Mouse (Mus musculus): ENCODE data around the gene Tex26. TPM values are rescaled to one million over a fixed set of nuclear protein-coding genes. Genes with fewer than 3 reads are reported as not detected.

Gene Tex26
- polyA plus RNA-seq, 1 experiment from 2014 or later, result 1.4 TPM

DNA sequence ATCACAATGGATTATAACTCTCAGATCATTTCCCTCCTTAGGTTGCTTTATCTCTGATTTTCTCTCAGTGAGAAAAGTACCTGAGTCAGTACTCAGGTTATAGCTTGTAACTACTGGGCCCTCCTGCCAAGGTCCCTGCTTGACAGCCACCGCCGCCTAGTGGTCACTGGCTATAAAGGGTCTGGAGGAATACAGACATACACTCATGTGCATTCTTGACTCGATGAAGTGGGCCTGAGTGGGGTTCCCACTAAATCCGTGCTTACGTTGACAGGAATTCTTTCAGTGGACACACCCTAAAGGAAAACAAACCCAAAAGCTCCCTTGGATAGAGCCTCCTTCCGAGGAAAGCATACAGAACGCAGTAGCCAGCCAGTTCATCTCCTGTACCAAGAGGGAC lies 17.1 kb downstream of the Tex26 start:
- ATAC-seq (ENCODE audit: insufficient number of reproducible peaks, low FRiP score, low TSS enrichment, low read depth), result no peak
- no peaks in the 10 kb centered on the region for H3K36me3 ChIP-seq
- 0 out of 2 replicates have a peak, but pooled peaks cover 3% of the 10 kb centered on the region for H3K4me1 ChIP-seq
- no peaks in the 10 kb centered on the region for H3K9me3 ChIP-seq (replicated peaks)
- 83% methylated on average over 7 of the region's 7 CpGs for WGBS
- H3K27me3 ChIP-seq, result no peaks in the 10 kb centered on the region
- H3K27ac ChIP-seq (replicated peaks), result no peak overlapping the region
- no peak overlapping the region for H3K4me3 ChIP-seq (replicated peaks)
- no peak overlapping the region for H3K9ac ChIP-seq
- H3K4me2 ChIP-seq (replicated peaks), result no peak overlapping the region

DNA sequence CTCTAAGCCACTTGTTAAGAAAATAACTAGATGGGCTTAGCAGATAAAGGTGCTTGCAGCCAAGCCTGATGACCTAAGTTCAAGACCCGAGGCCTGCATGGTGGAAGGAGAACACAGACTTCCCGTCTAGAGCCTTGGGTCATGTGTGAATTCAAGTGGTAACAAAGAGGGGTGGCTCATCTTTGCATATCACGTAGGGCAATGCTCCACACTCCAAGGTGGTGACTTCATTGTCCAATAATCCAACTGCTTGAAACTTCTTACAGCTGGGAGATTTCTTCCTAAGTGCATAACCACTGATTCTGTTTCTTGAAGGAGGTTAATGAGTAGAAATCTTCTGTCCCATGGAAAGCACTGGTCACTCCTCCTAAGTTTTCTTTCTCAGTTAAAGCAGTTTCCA lies 22.6 kb downstream of the Tex26 start:
- Histone ChIP-seq H3K9ac (no peak overlapping the region), H3K4me1 (0 out of 2 replicates have a peak, but pooled peaks cover 3% of the 10 kb centered on the region), H3K36me3 (no peaks in the 10 kb centered on the region), H3K4me2 (replicated peaks) (no peak overlapping the region), H3K27ac (replicated peaks) (no peak overlapping the region), H3K4me3 (replicated peaks) (no peak overlapping the region), H3K9me3 (replicated peaks) (no peaks in the 10 kb centered on the region), H3K27me3 (no peaks in the 10 kb centered on the region)
- ATAC-seq (ENCODE audit: insufficient number of reproducible peaks, low FRiP score, low TSS enrichment, low read depth), result no peak
- WGBS, result 86% methylated on average over 3 of the region's 3 CpGs

DNA sequence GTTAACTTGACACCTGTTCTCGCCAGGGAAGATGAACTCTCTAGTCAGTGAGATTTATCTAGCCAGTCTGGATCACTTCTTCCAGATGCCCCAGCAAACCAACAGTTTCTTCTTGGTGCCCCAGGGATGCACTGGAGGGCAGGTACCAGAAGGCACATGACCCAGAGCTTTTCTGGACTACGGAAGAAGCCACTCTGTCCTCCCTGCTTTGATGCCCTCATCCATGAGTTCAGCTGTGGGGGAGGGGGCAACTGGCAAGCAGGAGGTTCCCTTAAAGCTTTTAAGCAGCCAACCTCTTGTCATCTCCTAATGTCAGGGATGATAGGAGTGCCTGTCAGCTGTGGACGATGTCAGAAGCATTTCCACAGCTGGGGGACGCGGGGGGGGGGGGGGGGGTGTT lies 25.8 kb downstream of the Tex26 start:
- 0 out of 2 replicates have a peak, but pooled peaks cover 3% of the 10 kb centered on the region for H3K4me1 ChIP-seq
- no peaks in the 10 kb centered on the region for H3K36me3 ChIP-seq
- WGBS, result 50% methylated on average over 5 of the region's 5 CpGs
- H3K4me3 ChIP-seq (replicated peaks), result no peak overlapping the region
- H3K27ac ChIP-seq (replicated peaks), result no peak overlapping the region
- ATAC-seq (ENCODE audit: insufficient number of reproducible peaks, low FRiP score, low TSS enrichment, low read depth), result no peak
- H3K9me3 ChIP-seq (replicated peaks), result no peaks in the 10 kb centered on the region
- no peaks in the 10 kb centered on the region for H3K27me3 ChIP-seq
- H3K9ac ChIP-seq, result no peak overlapping the region
- H3K4me2 ChIP-seq (replicated peaks), result no peak overlapping the region

GRCm38 (mm10) chr5:149474142-149474541 lies 34.7 kb downstream of the Tex26 start:
- no peak overlapping the region for H3K4me3 ChIP-seq (replicated peaks)
- 95% methylated on average over 9 of the region's 9 CpGs for WGBS
- no peak overlapping the region for H3K4me2 ChIP-seq (replicated peaks)
- H3K9ac ChIP-seq, result no peak overlapping the region
- H3K27ac ChIP-seq (replicated peaks), result no peak overlapping the region
- H3K4me1 ChIP-seq, result no peaks in the 10 kb centered on the region
- no peaks in the 10 kb centered on the region for H3K36me3 ChIP-seq
- no peaks in the 10 kb centered on the region for H3K9me3 ChIP-seq (replicated peaks)
- ATAC-seq (ENCODE audit: insufficient number of reproducible peaks, low FRiP score, low TSS enrichment, low read depth), result no peak
- H3K27me3 ChIP-seq, result no peaks in the 10 kb centered on the region

DNA sequence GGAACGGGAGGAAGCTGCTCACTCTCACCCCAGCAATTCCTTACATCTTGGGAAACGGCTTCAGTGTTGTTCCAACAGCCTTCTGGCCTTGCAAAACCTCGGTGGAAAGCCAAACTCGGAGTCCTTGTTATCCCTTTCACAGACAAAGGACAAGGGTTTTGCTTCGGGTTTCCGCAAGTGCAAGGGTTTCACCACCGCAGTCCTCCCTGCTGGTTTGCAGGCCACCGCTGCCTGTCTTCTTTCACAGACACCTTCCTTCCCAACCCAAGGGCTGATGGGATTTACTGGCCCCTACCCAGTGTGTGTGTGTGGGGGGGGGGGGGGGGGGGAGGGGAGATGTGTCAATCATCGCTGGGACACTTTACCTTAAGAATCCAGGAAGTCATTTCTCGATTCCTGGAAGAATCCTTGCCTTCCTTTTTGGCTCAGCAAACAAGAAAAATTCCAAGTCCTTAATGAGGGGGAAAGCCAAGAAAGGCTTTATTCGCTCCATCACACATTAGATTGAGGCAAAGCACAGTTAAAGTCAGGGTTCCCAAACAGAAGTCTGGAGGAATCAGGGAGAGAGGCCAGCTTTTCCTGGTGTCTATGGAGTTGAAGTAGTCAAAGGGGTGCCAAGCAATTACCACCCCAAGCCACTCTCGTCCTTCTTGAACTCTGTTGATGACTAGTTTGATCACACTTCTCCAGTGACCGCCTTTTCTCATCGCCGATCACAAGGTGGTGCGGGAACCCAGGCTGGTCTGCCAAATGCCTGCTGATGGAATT lies 35.4 kb downstream of the Tex26 start:
- ATAC-seq (ENCODE audit: insufficient number of reproducible peaks, low FRiP score, low TSS enrichment, low read depth), result no peak
- Histone ChIP-seq H3K27ac (replicated peaks) (no peak overlapping the region), H3K27me3 (no peaks in the 10 kb centered on the region), H3K4me2 (replicated peaks) (no peak overlapping the region), H3K9me3 (replicated peaks) (no peaks in the 10 kb centered on the region), H3K9ac (no peak overlapping the region), H3K4me1 (no peaks in the 10 kb centered on the region), H3K36me3 (no peaks in the 10 kb centered on the region), H3K4me3 (replicated peaks) (no peak overlapping the region)
- 90% methylated on average over 16 of the region's 16 CpGs for WGBS

- H3K9me3 ChIP-seq (replicated peaks), result no peaks in the 10 kb centered on the region
- 92% methylated on average over 7 of the region's 7 CpGs for WGBS
Observed at GRCm38 (mm10) chr5:149481920-149482319, 42.5 kb downstream of the Tex26 start.

GRCm38 (mm10) chr5:149483321-149484052 lies 44.0 kb downstream of the Tex26 start:
- Histone ChIP-seq H3K9me3 (replicated peaks) (no peaks in the 10 kb centered on the region), H3K9ac (no peak overlapping the region), H3K27ac (replicated peaks) (no peak overlapping the region), H3K4me2 (replicated peaks) (no peak overlapping the region), H3K4me3 (replicated peaks) (no peak overlapping the region), H3K36me3 (no peaks in the 10 kb centered on the region), H3K27me3 (no peaks in the 10 kb centered on the region), H3K4me1 (peaks cover 7% of the 10 kb centered on the region)
- WGBS, result 64% methylated on average over 12 of the region's 12 CpGs
- no peak for ATAC-seq (ENCODE audit: insufficient number of reproducible peaks, low FRiP score, low TSS enrichment, low read depth)

More at GRCm38 (mm10) chr5:149481920-149482319, 42.5 kb downstream of the Tex26 start:
- Histone ChIP-seq H3K4me2 (replicated peaks) (no peak overlapping the region), H3K9ac (no peak overlapping the region), H3K27ac (replicated peaks) (no peak overlapping the region), H3K27me3 (no peaks in the 10 kb centered on the region), H3K36me3 (no peaks in the 10 kb centered on the region), H3K4me3 (replicated peaks) (no peak overlapping the region), H3K4me1 (no peaks in the 10 kb centered on the region)
- ATAC-seq (ENCODE audit: insufficient number of reproducible peaks, low FRiP score, low TSS enrichment, low read depth), result no peak

- Histone ChIP-seq H3K9me3 (replicated peaks) (no peaks in the 10 kb centered on the region), H3K4me2 (replicated peaks) (no peak overlapping the region), H3K4me1 (peaks cover 14% of the 10 kb centered on the region), H3K4me3 (replicated peaks) (no peak overlapping the region), H3K9ac (no peak overlapping the region), H3K27me3 (no peaks in the 10 kb centered on the region), H3K27ac (replicated peaks) (no peak overlapping the region), H3K36me3 (no peaks in the 10 kb centered on the region)
- ATAC-seq (ENCODE audit: insufficient number of reproducible peaks, low FRiP score, low TSS enrichment, low read depth), result no peak
- WGBS, result 79% methylated on average over 12 of the region's 12 CpGs
Observed at GRCm38 (mm10) chr5:149484270-149484669, 44.8 kb downstream of the Tex26 start.

DNA sequence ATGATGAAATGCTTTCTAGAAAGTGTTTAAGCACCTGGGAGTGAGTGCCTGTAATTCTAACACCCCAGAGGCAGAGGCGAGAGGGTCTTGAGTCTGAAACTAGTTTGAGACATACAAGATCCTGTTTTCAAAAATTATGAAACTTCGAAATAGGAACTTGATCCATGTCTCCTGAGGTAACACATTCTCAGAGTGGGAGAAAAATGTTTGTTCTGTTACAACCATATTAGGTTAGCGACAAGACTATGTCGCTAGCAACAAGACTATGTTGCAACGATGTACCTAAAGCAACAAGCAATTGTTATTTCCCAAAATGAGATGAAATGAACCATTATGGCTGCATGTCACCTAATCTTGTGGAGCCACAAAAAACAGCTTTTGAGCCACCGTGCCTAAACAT lies 46.0 kb downstream of the Tex26 start:
- Histone ChIP-seq H3K4me1 (peaks cover 16% of the 10 kb centered on the region), H3K27me3 (no peaks in the 10 kb centered on the region), H3K36me3 (no peaks in the 10 kb centered on the region), H3K9me3 (replicated peaks) (no peaks in the 10 kb centered on the region), H3K27ac (replicated peaks) (no peak overlapping the region), H3K4me2 (replicated peaks) (no peak overlapping the region), H3K9ac (no peak overlapping the region), H3K4me3 (replicated peaks) (no peak overlapping the region)
- WGBS, result 81% methylated on average over 6 of the region's 6 CpGs
- ATAC-seq (ENCODE audit: insufficient number of reproducible peaks, low FRiP score, low TSS enrichment, low read depth), result no peak

GRCm38 (mm10) chr5:149488360-149489021 lies 49.0 kb downstream of the Tex26 start:
- Histone ChIP-seq H3K9ac (no peak overlapping the region), H3K27ac (replicated peaks) (0 out of 2 replicates have a peak overlapping the region, but pooled peaks have one; percentile 29), H3K36me3 (no peaks in the 10 kb centered on the region), H3K4me1 (peaks cover 16% of the 10 kb centered on the region), H3K27me3 (no peaks in the 10 kb centered on the region), H3K4me2 (replicated peaks) (peak overlapping the region; percentile 40; the same call in 1 of the 2 replicates), H3K4me3 (replicated peaks) (no peak overlapping the region), H3K9me3 (replicated peaks) (no peaks in the 10 kb centered on the region)
- peak; percentile 59; the same call in 1 of the 2 replicates for ATAC-seq (ENCODE audit: insufficient number of reproducible peaks, low FRiP score, low TSS enrichment, low read depth)
- WGBS, result 13% methylated on average over 11 of the region's 11 CpGs

- H3K9ac ChIP-seq, result no peak overlapping the region
- H3K36me3 ChIP-seq, result no peaks in the 10 kb centered on the region
- WGBS, result 16% methylated on average over 11 of the region's 11 CpGs
- peaks cover 16% of the 10 kb centered on the region for H3K4me1 ChIP-seq
- no peaks in the 10 kb centered on the region for H3K27me3 ChIP-seq
- no peaks in the 10 kb centered on the region for H3K9me3 ChIP-seq (replicated peaks)
- 0 out of 2 replicates have a peak overlapping the region, but pooled peaks have one; percentile 8 for H3K27ac ChIP-seq (replicated peaks)
- H3K4me3 ChIP-seq (replicated peaks), result no peak overlapping the region
- ATAC-seq (ENCODE audit: insufficient number of reproducible peaks, low FRiP score, low TSS enrichment, low read depth), result peak; percentile 53; the same call in 1 of the 2 replicates
- peak overlapping the region; percentile 40 for H3K4me2 ChIP-seq (replicated peaks)
Observed at GRCm38 (mm10) chr5:149489136-149489535, 49.7 kb downstream of the Tex26 start.
